Mouse (Mus musculus) cerebellum, adult 2 months (tissue): Measurements from ENCODE around the gene Nab1. TPM values are rescaled to one million over a fixed set of nuclear protein-coding genes. Genes with fewer than 3 reads are reported as not detected.

ENCODE experiments used
- DNase-seq, 2 experiments: peaks; one replicate each; pipeline ENCODE4 v3.0.0; 2021
- H3K27ac ChIP-seq: fragments of 200-500 bp; 2 replicates; pipeline ENCODE4 v1.5.1; 2012; ENCODE audit warnings: low read length, control low read depth, inconsistent platforms; ENCODE audit not compliant: insufficient read depth
- H3K27me3 ChIP-seq: fragments of 200-500 bp; 2 replicates; pipeline ENCODE4 v1.6.1; 2012; ENCODE audit warnings: inconsistent platforms, mild to moderate bottlenecking, low read length, moderate library complexity; ENCODE audit not compliant: control insufficient read depth, insufficient read depth
- H3K4me1 ChIP-seq: fragments of 200-500 bp; 2 replicates; pipeline ENCODE4 v1.6.1; 2011; ENCODE audit warnings: low read length; ENCODE audit not compliant: control insufficient read depth, insufficient read depth
- H3K4me3 ChIP-seq: fragments of 200-500 bp; replicated peaks from 2 replicates; pipeline ENCODE3; 2011; ENCODE audit warnings: mild to moderate bottlenecking, low read depth, low read length, control low read depth; ENCODE audit not compliant: insufficient read depth
- CTCF ChIP-seq: fragments of 200-500 bp; IDR thresholded peaks from 2 replicates; pipeline ENCODE4 v1.5.1; 2011; ENCODE audit warnings: low read depth, mild to moderate bottlenecking, control low read depth, low read length, moderate library complexity, borderline replicate concordance; ENCODE audit not compliant: insufficient read depth
- POLR2A ChIP-seq: fragments of 200-500 bp; IDR thresholded peaks from 2 replicates; pipeline ENCODE4 v1.6.1; 2011; ENCODE audit warnings: low read length, control low read depth, borderline replicate concordance; ENCODE audit not compliant: insufficient read depth
- WGBS: fragments of 180-500 bp; shearing (Covaris S2); methylation state at CpG from one replicate; pipeline ENCODE4 v1.1.7; 2018; 5-methylcytosine and 5-hydroxymethylcytosine counted together
- polyA plus RNA-seq: library from polyadenylated mRNA; depleted of rRNA; stranded (reverse); fragments of >200 nt; gene quantifications from 2 replicates; pipeline ENCODE4 v1.2.3, GENCODE M21; 2012; rRNA removed

The Nab1 gene
- polyA plus RNA-seq, 1 experiment = 25.1 TPM

GRCm38 (mm10) chr1:52421623-52422022 is 78.9 kb downstream of the Nab1 start:
- H3K4me3 ChIP-seq = no peak overlapping the region
- no peak for DNase-seq
- no peak overlapping the region for H3K27ac ChIP-seq
- no peaks in the 10 kb centered on the region for H3K4me1 ChIP-seq
- TF ChIP-seq CTCF = no peak
- no peak for TF ChIP-seq POLR2A
- no peaks in the 10 kb centered on the region for H3K27me3 ChIP-seq

DNA sequence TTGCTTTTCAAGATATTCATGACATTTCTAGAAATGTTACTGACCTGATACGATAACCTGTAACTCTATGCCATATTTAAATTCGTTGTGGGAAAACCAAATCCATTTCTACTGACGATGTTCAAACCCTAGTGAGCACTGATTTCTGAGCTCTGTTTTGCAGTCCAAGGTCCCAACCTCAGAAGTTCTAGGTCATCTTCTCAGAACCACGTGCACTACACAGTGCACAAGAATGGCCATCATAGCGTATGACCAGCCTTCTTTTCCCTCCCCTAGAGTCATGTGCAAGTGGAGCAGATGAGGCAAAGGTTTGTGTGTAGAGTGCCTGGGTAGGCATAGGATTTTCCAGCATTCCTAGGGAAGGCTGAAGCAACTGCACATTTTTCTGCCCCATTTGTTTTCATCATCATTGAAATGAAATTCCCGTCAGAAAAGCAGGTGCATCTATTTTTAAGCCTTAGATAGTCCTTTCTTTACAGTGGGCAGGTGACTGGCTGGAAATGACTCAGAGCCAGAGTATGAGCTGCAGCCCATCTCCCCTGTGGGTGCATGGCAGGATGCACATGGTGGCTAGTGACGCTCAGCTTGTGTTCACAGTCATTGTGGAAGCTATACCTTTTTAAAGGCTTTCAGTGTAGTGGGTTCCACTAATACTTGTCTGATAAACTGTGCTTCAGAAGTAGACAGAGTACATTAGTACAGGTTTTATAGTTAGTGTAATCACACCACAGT is 81.2 kb downstream of the Nab1 start:
- 81% methylated on average over 7 of the region's 7 CpGs for WGBS
- no peaks in the 10 kb centered on the region for H3K27me3 ChIP-seq
- DNase-seq = no peak
- H3K4me3 ChIP-seq = no peak overlapping the region
- H3K4me1 ChIP-seq = no peaks in the 10 kb centered on the region
- no peak overlapping the region for H3K27ac ChIP-seq
- TF ChIP-seq CTCF (no peak), POLR2A (no peak)

Other genes with a start within 250 kb of the Nab1 start
- 9.3 and 11.3 TPM in 2 replicates for gene Nemp2, start 130.0 kb upstream of the Nab1 start, polyA plus RNA-seq
- gene Mfsd6, start 226.8 kb upstream of the Nab1 start, polyA plus RNA-seq = 48.3 and 51.5 TPM in 2 replicates